Mouse (Mus musculus) lung, postnatal 0 days (tissue): ENCODE measurements around the gene Cfap300.

Experiments
- CTCF ChIP-seq: IDR thresholded peaks from 2 replicates; pipeline ENCODE4 v1.5.1; 2016; ENCODE audit warnings: antibody characterized with exemption, mild to moderate bottlenecking
- EP300 ChIP-seq: IDR thresholded peaks from 2 replicates; pipeline ENCODE4 v1.6.1; 2016; ENCODE audit warnings: antibody characterized with exemption, mild to moderate bottlenecking, control low read depth

GRCm38 (mm10) chr9:7987119-7987518 is 55.5 kb downstream of the Cfap300 start:
- TF ChIP-seq CTCF (no peak), EP300 (no peak)
